Mouse (Mus musculus): ENCODE data around the gene Slc17a4. TPM values are rescaled to one million over a fixed set of nuclear protein-coding genes. Genes with fewer than 3 reads are reported as not detected.

The Slc17a4 gene
- polyA plus RNA-seq, 1 experiment from 2014 or later = 0.37 TPM

- no peaks in the 10 kb centered on the region for H3K27me3 ChIP-seq (replicated peaks)
- no peaks in the 10 kb centered on the region for H3K36me3 ChIP-seq
- H3K9me3 ChIP-seq = no peaks in the 10 kb centered on the region
- H3K27ac ChIP-seq = no peak overlapping the region
- H3K4me2 ChIP-seq (replicated peaks) = no peak overlapping the region
- no peak overlapping the region for H3K4me3 ChIP-seq
- no peaks in the 10 kb centered on the region for H3K4me1 ChIP-seq
- ATAC-seq (ENCODE audit: low FRiP score, low read depth) = no peak
- 74% methylated on average over 3 of the region's 3 CpGs for WGBS
- no peak overlapping the region for H3K9ac ChIP-seq
These were observed 58.4 kb downstream of the Slc17a4 start for GRCm38 (mm10) chr13:23856401-23856800.

GRCm38 (mm10) chr13:23849299-23849698 lies 65.5 kb downstream of the Slc17a4 start:
- 87% methylated on average over 2 of the region's 2 CpGs for WGBS
- Histone ChIP-seq H3K4me2 (replicated peaks) (no peak overlapping the region), H3K9me3 (no peaks in the 10 kb centered on the region), H3K27me3 (replicated peaks) (no peaks in the 10 kb centered on the region), H3K36me3 (no peaks in the 10 kb centered on the region), H3K4me1 (no peaks in the 10 kb centered on the region), H3K9ac (no peak overlapping the region), H3K27ac (no peak overlapping the region), H3K4me3 (no peak overlapping the region)
- ATAC-seq (ENCODE audit: low FRiP score, low read depth) = no peak

Small RNA genes within 50 kb of the gene (microRNA-seq; reads per million reads assigned to microRNA genes)
- gene Gm44344 = not detected

Other genes starting within 250 kb of the Slc17a4 start
- gene Hist1h2ac, start 231.1 kb downstream of the Slc17a4 start, polyA plus RNA-seq (2016; fragmentation: Nextera tagmentation; extraction: Ambion mirVana) = 0.66 and 0.74 TPM in 2 replicates
- 28.0 and 29.4 TPM in 2 replicates for gene Hist1h2bc, start 230.8 kb downstream of the Slc17a4 start, polyA plus RNA-seq (2016; fragmentation: Nextera tagmentation; extraction: Ambion mirVana)
- gene Hist1h1t, start 219.2 kb downstream of the Slc17a4 start, polyA plus RNA-seq (2016; fragmentation: Nextera tagmentation; extraction: Ambion mirVana) = 0.23 TPM in 1 of 2 replicates, not detected in the other
- 5.1 and 7.8 TPM in 2 replicates for gene Hist1h4c, start 216.6 kb downstream of the Slc17a4 start, polyA plus RNA-seq (2016; fragmentation: Nextera tagmentation; extraction: Ambion mirVana)
- 3.9 TPM in 2 replicates for gene Hfe, start 204.2 kb downstream of the Slc17a4 start, polyA plus RNA-seq (2016; fragmentation: Nextera tagmentation; extraction: Ambion mirVana)
- gene Hist1h1c, start 176.2 kb downstream of the Slc17a4 start, polyA plus RNA-seq (2016; fragmentation: Nextera tagmentation; extraction: Ambion mirVana) = 13.3 and 13.6 TPM in 2 replicates
- gene Hist1h3c, start 169.4 kb downstream of the Slc17a4 start, polyA plus RNA-seq (2016; fragmentation: Nextera tagmentation; extraction: Ambion mirVana) = 6.8 and 7.4 TPM in 2 replicates
- 1.3 and 1.7 TPM in 2 replicates for gene Hist1h2bb, start 168.3 kb downstream of the Slc17a4 start, polyA plus RNA-seq (2016; fragmentation: Nextera tagmentation; extraction: Ambion mirVana)
- gene Hist1h2ab, start 163.9 kb downstream of the Slc17a4 start, polyA plus RNA-seq (2016; fragmentation: Nextera tagmentation; extraction: Ambion mirVana) = 28.5 and 44.2 TPM in 2 replicates
- 5.8 and 10.0 TPM in 2 replicates for gene Hist1h3b, start 162.7 kb downstream of the Slc17a4 start, polyA plus RNA-seq (2016; fragmentation: Nextera tagmentation; extraction: Ambion mirVana)
- gene Hist1h4b, start 158.0 kb downstream of the Slc17a4 start, polyA plus RNA-seq (2016; fragmentation: Nextera tagmentation; extraction: Ambion mirVana) = 4.5 and 6.1 TPM in 2 replicates
- 1.0 TPM in 1 of 2 replicates, not detected in the other for gene Hist1h4a, start 153.8 kb downstream of the Slc17a4 start, polyA plus RNA-seq (2016; fragmentation: Nextera tagmentation; extraction: Ambion mirVana)
- gene Hist1h3a, start 152.6 kb downstream of the Slc17a4 start, polyA plus RNA-seq (2016; fragmentation: Nextera tagmentation; extraction: Ambion mirVana) = 3.5 and 3.6 TPM in 2 replicates
- 1.5 and 3.0 TPM in 2 replicates for gene Hist1h1a, start 151.3 kb downstream of the Slc17a4 start, polyA plus RNA-seq (2016; fragmentation: Nextera tagmentation; extraction: Ambion mirVana)
- not detected in 2 replicates for gene Trim38, start 145.1 kb downstream of the Slc17a4 start, polyA plus RNA-seq (2016; fragmentation: Nextera tagmentation; extraction: Ambion mirVana)
- gene Slc17a2, start 108.0 kb downstream of the Slc17a4 start, polyA plus RNA-seq (2016; fragmentation: Nextera tagmentation; extraction: Ambion mirVana) = not detected in 2 replicates
- gene Slc17a3, start 75.6 kb downstream of the Slc17a4 start, polyA plus RNA-seq (2016; fragmentation: Nextera tagmentation; extraction: Ambion mirVana) = 0.18 TPM in 1 of 2 replicates, not detected in the other
- gene Slc17a1, start 47.3 kb downstream of the Slc17a4 start, polyA plus RNA-seq (2016; fragmentation: Nextera tagmentation; extraction: Ambion mirVana) = not detected in 2 replicates
- not detected in 2 replicates for gene Hist1h2ba, start 19.1 kb upstream of the Slc17a4 start, polyA plus RNA-seq (2016; fragmentation: Nextera tagmentation; extraction: Ambion mirVana)
- not detected in 2 replicates for gene Hist1h2aa, start 19.5 kb upstream of the Slc17a4 start, polyA plus RNA-seq (2016; fragmentation: Nextera tagmentation; extraction: Ambion mirVana)
- gene Scgn, start 76.2 kb upstream of the Slc17a4 start, polyA plus RNA-seq (2016; fragmentation: Nextera tagmentation; extraction: Ambion mirVana) = 0.50 and 0.79 TPM in 2 replicates

Measured in neural tube, embryonic 12.5 days (tissue).